Mouse (Mus musculus) heart, adult 18-20 months (tissue): ENCODE measurements around the gene Matn3. TPM values are rescaled to one million over a fixed set of nuclear protein-coding genes. Genes with fewer than 3 reads are reported as not detected.

Source experiments
- DNase-seq, 2 experiments: peaks; one replicate each; pipeline ENCODE4 v3.0.0; 2021 to 2022; ENCODE audit warnings: mixed read lengths in 1 of 2
- long read RNA-seq, 2 experiments: library from polyadenylated mRNA; stranded (forward); transcript quantifications; one replicate each; pipeline ENCODE4 v2.0.0; 2021
- total RNA-seq, 2 experiments: library from RNA; stranded (reverse); gene quantifications; 2 replicates each; pipeline ENCODE4 v1.2.3; 2021

Matn3 gene
- not detected for total RNA-seq
- long read RNA-seq, experiment 1, partial matches to known transcripts: 0 of 1 reads
- long read RNA-seq, experiment 1, other reads (novel, unspliced or antisense): 1 of 1 reads
- long read RNA-seq, experiment 2, partial matches to known transcripts: 0 of 2 reads
- long read RNA-seq, experiment 2, other reads (novel, unspliced or antisense): 1 of 2 reads

DNA sequence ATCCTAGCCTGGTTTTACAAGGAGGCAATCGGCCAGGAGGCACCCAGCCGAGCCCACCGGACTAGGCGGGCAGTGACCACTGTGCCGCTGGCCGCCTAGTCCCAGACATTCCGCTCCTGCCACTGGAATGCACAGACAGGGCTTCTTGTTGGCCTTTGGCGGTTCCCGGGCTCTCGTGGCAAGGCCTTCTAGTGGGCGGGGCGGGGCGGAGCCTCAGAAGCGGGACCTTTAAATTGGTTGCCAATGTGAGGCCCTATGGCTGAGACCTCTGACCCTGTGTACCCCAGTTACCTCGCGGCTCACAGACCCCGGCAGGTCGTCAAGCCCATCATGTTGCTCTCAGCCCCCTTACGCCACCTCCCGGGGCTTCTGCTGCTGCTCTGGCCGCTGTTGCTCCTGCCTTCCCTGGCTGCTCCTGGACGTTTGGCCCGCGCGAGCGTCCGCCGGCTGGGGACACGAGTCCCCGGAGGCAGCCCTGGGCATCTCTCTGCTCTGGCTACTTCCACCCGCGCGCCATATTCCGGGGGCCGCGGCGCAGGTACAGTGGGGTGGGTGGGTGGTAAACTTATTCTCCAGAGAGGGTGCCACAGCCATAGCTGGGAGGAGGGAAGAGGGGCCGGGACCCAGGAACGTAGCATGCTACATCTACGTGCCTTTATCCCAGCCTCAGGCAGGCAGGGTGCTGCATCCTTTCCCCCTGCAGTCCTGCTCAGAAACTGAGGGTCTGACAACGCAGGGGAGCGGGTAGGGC, at the start of gene Matn3:
Matn3 (plus strand) TSS at position 216 of the 751 bp plus-strand sequence.
- peak; percentile 79 to 87 for DNase-seq

DNA sequence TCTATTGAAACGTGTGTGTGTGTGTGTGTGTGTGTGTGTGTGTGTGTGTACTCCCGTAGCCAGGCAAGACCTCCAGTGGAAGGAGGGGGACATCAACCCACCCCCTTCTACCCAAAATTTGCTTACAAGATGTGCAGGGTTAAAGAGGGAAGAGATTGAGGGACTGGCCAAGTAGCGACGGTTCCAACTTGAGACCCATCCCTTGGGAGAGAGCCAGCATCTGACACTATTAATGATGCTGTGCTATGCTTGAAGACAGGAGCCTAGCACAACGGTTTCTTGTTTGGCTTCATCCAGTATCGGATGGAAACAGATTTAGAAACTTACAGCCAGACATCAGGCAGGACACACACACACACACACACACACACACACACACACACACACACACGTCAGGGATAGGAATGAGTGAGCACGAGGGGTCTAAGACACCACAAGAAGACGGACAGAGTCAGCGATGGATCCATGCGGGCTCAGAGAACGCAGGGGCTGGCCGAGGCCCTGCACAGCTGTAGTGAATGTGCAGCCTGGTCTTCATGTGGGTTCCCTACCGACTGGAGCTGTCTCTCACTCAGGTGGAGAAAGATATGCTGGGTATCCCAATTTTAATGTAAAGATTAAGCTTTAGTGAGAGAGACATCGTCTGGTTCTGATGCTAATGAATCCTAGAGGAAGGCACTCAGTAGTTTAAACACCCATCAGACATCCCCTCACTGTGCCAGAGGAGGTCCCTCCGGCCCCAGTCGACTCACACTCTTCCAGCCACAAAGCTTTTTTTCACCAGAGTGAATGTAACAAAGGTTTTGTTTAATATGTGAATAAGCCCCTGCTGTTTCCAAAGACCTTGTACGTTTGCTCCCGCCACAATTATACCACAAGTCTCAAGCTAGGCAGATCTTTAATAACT, 48.6 kb upstream of the Matn3 start:
- DNase-seq: no peak

- no peak for DNase-seq
Observed at GRCm38 (mm10) chr12:8900107-8900698, 47.5 kb upstream of the Matn3 start.

GRCm38 (mm10) chr12:8900919-8901663, 46.6 kb upstream of the Matn3 start:
- peak in 1 of 2 experiments; percentile 47 for DNase-seq

GRCm38 (mm10) chr12:8901934-8902333, 45.8 kb upstream of the Matn3 start:
- no peak for DNase-seq

GRCm38 (mm10) chr12:8902479-8902878, 45.2 kb upstream of the Matn3 start:
- DNase-seq: no peak

DNA sequence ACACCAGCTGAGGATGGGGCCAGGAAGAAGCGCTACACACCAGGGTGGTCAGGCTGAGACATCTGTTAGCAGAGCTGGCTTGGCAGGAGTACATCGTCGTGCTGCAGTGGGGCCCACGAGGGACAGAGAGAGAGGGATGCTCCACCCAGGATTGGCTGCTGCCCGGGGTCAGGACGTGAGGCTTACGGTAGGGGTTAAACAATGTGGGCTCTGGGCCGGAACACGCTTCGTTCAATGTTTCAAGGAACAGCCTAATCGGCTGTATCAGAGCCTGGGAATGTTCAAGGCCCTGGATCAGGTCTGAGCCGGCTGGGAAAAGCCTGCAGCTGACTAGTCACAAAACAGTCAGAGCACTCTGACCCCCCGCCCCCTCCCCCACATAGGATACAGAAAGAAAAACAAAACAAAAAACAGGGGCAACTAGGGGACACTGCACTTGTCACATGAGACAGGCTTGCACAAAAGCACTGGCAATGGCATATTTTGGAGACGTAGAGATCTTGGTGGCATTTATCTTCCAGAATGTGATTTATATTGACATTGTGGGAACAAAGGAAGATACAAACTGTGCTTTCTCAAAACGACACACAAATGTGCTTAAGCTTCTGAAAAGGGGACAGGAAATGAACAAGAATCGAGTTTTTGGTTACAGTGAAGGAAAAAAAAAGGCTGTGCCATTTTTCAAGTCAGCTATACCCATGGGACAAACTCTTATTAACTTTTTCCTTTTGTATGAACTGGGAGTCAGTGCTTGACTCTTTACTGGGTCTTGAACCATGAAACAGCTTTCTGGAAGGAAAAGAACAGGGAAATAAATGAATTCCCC, 34.7 kb upstream of the Matn3 start:
- DNase-seq: peak; percentile 51 to 66

GRCm38 (mm10) chr12:8913701-8914340, 33.9 kb upstream of the Matn3 start:
- peak in 1 of 2 experiments; percentile 42 for DNase-seq

DNA sequence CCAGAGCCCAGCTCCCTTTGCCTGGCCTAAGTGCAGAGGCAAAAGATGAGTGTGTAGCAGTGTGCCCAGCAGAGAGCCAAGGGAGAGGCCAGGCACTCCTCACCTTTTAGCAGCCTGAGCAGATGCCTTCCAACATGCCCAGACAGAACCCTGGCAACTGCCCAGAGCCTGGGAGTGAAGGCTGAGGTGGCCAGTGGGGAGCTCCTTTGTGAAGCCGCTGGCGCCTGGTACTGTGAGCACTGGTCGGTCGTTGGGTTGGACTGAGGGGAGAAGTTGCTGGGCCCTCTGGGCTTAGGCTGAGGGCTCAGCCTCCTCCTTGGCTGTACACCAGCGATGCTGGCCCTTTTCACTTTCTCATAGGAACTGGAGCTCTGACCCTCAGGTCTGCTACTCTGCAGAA, 31.4 kb upstream of the Matn3 start:
- DNase-seq: peak; percentile 69

- no peak for DNase-seq
Observed at GRCm38 (mm10) chr12:8919231-8919630, 28.5 kb upstream of the Matn3 start.

DNA sequence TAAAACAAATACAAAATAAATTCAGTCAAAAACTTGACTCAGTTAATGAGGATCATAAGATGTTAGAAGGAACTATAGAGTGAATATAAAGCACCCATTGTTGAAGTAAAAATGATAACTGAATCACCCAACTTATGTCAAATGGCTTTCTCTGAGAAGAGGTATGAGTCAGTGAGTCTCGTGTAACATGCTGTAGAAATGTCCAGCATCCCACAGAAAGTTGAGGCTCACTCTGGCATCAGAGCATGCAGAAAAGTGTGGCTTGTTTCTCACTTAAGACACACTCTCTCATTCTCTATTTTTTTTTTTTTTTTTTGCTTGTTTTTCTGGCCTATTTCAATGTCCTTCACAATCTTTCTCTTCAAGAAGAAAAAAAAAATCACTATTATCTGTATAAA, 26.7 kb upstream of the Matn3 start:
- no peak for DNase-seq

DNA sequence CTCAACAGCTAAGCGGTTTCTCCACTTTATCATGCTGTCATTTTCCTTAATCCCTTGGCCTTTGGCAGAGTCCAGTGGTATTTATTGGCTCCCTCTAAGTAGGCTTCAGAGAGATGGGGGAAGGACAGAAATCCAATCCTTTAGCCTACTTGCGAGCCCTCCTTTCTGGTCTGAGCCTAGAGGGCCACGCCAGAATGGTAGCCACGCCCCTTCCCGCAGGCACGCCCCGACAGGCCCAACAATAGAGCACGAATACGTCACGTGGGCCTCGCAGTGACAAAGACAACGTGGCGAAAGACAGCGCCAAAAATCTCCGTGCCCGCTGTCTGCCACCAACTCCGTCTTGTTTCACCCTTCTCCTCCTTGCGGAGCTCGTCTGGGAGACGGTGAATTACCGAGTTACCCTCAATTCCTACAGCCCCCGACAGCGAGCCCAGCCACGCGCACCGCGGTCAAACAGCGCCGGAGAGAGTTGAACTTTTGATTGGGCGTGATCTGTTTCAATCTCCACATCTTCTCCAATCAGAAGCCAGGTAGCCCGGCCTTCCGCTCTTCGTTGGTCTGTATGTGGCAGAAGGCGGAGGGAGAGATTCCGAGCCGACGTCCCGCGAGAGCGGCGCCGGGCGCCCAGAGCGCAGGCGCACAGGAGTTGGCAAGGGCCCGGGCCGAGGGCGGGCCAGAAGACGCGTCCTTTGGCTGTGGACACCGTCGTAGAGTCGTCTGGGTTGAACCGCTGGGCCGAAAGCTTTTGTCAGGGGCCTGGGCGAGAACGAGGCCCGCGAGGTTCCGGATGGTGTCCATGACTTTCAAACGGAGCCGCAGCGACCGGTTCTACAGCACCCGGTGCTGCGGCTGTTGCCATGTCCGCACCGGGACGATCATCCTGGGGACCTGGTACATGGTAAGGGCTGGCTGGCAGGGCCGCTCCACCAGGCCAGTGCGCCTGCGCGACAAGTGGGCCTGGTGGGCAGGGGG, 26.0 kb upstream of the Matn3 start, which contains the start of gene Laptm4a:
Laptm4a (plus strand) TSS at position 271 of the 975 bp plus-strand sequence.
- peak; percentile 98 to 100 for DNase-seq

GRCm38 (mm10) chr12:8922369-8923124, 25.2 kb upstream of the Matn3 start:
- no peak for DNase-seq

- DNase-seq: peak; percentile 59
Observed at GRCm38 (mm10) chr12:8923125-8923410, 24.7 kb upstream of the Matn3 start.

DNA sequence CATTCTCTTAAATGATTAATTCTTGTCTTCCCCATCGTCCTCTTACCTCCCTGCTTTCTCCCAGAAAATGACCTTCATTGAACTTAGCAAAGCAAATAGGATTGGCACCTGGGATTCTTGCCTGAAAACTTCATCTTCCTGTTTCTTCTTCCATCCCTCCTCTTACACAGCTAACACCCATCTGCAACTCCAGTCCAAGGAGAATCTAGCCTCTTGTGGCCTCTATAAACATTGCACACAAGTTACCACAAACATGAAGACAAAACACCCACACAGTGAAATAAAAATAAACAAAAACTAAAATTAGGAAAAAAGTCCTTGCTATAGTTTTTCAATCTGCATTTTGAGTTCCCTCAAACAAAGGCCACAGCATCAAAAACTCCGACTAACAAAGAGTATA, 24.1 kb upstream of the Matn3 start:
- DNase-seq: no peak

GRCm38 (mm10) chr12:8927652-8928051, 20.1 kb upstream of the Matn3 start:
- peak; percentile 14 to 44 for DNase-seq

GRCm38 (mm10) chr12:8928766-8929165, 19.0 kb upstream of the Matn3 start:
- DNase-seq: peak in 1 of 2 experiments; percentile 22

DNA sequence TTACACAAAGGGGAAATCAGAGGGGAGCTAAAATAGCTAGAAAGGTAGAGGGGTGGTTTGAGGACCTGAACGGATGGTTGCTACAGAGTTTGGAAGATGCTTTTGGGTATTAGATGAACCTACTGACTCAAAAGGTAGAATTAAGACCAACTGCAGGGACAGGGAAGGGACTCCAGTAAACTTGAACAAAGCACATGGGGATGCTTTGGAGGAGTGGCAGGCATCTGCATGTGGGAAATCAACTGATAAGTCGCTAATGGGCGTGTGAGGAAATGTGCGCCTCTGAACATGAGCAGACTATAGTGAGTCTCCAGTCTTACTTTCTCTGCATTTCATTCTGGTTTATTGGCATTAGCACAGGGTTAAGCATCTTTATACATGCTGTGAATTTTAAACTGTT, 16.6 kb upstream of the Matn3 start:
- DNase-seq: no peak
